Mouse (Mus musculus) embryonic fibroblast, embryonic 13.5 days (primary cell): ENCODE data around the gene Grik5.

Experiments used
- CTCF ChIP-seq: IDR thresholded peaks from 2 replicates; pipeline ENCODE4 v1.5.1; 2011; ENCODE audit warnings: mild to moderate bottlenecking, control low read depth, low read length, moderate library complexity, borderline replicate concordance; ENCODE audit not compliant: insufficient read depth
- POLR2A ChIP-seq: IDR thresholded peaks from 2 replicates; pipeline ENCODE4 v1.6.1; 2011; ENCODE audit warnings: low read depth, mild to moderate bottlenecking, control low read depth, low read length, moderate library complexity

GRCm38 (mm10) chr7:24978781-24979180 is 93.4 kb downstream of the Grik5 start:
- TF ChIP-seq CTCF: no peak
- TF ChIP-seq POLR2A: no peak
